Mouse (Mus musculus) ES-E14 (cell line): ENCODE results near the gene Zc3h13. TPM values are rescaled to one million over a fixed set of nuclear protein-coding genes. Genes with fewer than 3 reads are reported as not detected.

Experiments used
- DNase-seq: peaks from one replicate; pipeline ENCODE4 v3.0.0-alpha.2; 2013; ENCODE audit warnings: low read depth, low spot score
- H3K27ac ChIP-seq: 2 replicates; pipeline ENCODE4 v1.5.1; 2012; ENCODE audit warnings: low read depth, mild to moderate bottlenecking, low read length, moderate library complexity, mixed read lengths; ENCODE audit not compliant: poor library complexity, insufficient read depth, severe bottlenecking
- H3K36me3 ChIP-seq: 2 replicates; pipeline ENCODE4 v1.6.1; 2012; ENCODE audit warnings: mild to moderate bottlenecking, low read length, moderate library complexity, mixed read lengths; ENCODE audit not compliant: control insufficient read depth, poor library complexity, insufficient read depth, severe bottlenecking
- H3K4me1 ChIP-seq, 2 experiments: fragments of 150-350 bp in 1 of 2; sonication (generic) in 1 of 2; 2 replicates each; pipeline ENCODE4 v1.6.1; 2012; ENCODE audit warnings: low read length in 2 of 2, mild to moderate bottlenecking in 1 of 2, mixed read lengths in 1 of 2; ENCODE audit not compliant: control insufficient read depth in 2 of 2, insufficient read depth in 2 of 2, poor library complexity in 1 of 2
- H3K4me3 ChIP-seq, 2 experiments: fragments of 150-350 bp in 1 of 2; sonication (generic) in 1 of 2; 2 replicates each; pipeline ENCODE4 v1.5.1; 2012; ENCODE audit warnings: low read length in 2 of 2, low read depth in 1 of 2, mild to moderate bottlenecking in 1 of 2, mixed read lengths in 1 of 2; ENCODE audit not compliant: insufficient read depth in 1 of 2, poor library complexity in 1 of 2, severe bottlenecking in 1 of 2
- H3K9ac ChIP-seq: 2 replicates; pipeline ENCODE4 v1.6.1; 2012; ENCODE audit warnings: low read depth, mild to moderate bottlenecking, low read length, mixed read lengths; ENCODE audit not compliant: poor library complexity, insufficient read depth, severe bottlenecking
- H3K9me3 ChIP-seq: fragments of 150-350 bp; sonication (generic); 2 replicates; pipeline ENCODE4 v1.6.1; 2012; ENCODE audit warnings: low read depth, mild to moderate bottlenecking, low read length; ENCODE audit not compliant: control insufficient read depth, insufficient read depth
- CHD2 ChIP-seq: IDR thresholded peaks from 2 replicates; pipeline ENCODE4 v1.6.1; 2014; ENCODE audit warnings: mild to moderate bottlenecking, low read depth, low read length, inconsistent platforms
- HCFC1 ChIP-seq: IDR thresholded peaks from 2 replicates; pipeline ENCODE4 v1.6.1; 2012; ENCODE audit warnings: low read length, inconsistent platforms, borderline replicate concordance; ENCODE audit not compliant: insufficient read depth
- MAFK ChIP-seq: IDR thresholded peaks from 2 replicates; pipeline ENCODE4 v1.6.1; 2014; ENCODE audit warnings: mild to moderate bottlenecking, low read depth, low read length, inconsistent platforms; ENCODE audit not compliant: insufficient read depth
- ZC3H11A ChIP-seq: IDR thresholded peaks from 2 replicates; pipeline ENCODE4 v1.6.1; 2012; ENCODE audit warnings: low read depth, mild to moderate bottlenecking, inconsistent platforms, low read length, borderline replicate concordance
- ZNF384 ChIP-seq: IDR thresholded peaks from 2 replicates; pipeline ENCODE4 v1.6.1; 2012; ENCODE audit warnings: low read depth, low read length, inconsistent platforms
- in situ Hi-C, 2 experiments: fragments of 600-800 bp; cut with MboI; formaldehyde crosslinking; loops; one replicate each; pipeline ENCODE4 v1.15.1; 2025; ENCODE audit warnings: low sequenced_read_pairs in 2 of 2, inconsistent platforms in 1 of 2; ENCODE audit not compliant: unreplicated experiment in 2 of 2
- total RNA-seq: library from RNA; depleted of rRNA; stranded (reverse); fragments of 300-350 nt; gene quantifications from 2 replicates; pipeline ENCODE4 v1.2.3, GENCODE M21; 2012

Zc3h13 gene
- total RNA-seq, 1 experiment, result 19.4 TPM

DNA sequence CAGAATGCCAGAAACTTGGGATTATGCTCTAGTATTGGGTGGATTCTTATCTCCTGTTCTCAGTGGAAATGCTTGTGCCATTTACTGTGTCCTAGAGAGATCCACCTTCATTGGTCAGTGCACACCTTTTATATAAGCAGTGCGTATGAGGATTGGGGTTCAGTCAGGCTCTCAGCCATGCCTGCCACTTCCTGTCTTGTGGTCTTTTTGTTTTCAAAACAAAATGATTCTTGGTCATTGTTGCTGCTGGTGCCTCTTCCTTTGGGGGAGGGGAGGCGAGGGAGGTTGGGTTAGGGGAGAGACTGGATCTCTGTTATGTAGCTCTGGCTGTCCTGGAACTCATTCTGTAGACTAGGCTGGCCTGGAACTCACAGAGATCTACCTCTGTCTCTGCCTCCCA is 34.6 kb downstream of the Zc3h13 start:
- no peak for DNase-seq
- peaks cover 7% of the 10 kb centered on the region for H3K36me3 ChIP-seq
- in situ Hi-C loops, result no loop called here
- no peak overlapping the region for H3K4me3 ChIP-seq
- H3K9ac ChIP-seq, result no peak overlapping the region
- no peak overlapping the region for H3K27ac ChIP-seq
- TF ChIP-seq HCFC1 (no peak), MAFK (no peak), CHD2 (no peak), ZNF384 (no peak), ZC3H11A (no peak)
- no peaks in the 10 kb centered on the region for H3K9me3 ChIP-seq
- no peaks in the 10 kb centered on the region for H3K4me1 ChIP-seq

DNA sequence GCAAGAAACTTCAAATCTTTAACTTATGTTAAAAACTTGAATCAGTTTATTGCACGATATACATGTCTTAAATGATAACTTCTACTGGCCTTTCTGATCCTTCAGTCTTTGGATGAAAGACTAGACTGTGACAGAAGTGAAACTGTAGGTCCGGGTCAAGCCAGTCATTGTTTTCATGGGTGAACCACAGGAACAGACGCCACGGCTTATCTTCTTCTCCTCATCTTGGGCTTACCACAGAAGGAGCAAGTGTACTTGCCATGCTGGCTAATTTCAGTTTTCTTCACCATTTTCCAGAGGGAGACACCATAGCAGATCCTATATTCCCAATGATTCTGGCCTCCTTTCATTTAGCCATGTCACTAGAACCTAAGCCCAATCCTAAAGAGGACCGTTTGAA is 36.1 kb downstream of the Zc3h13 start:
- H3K9ac ChIP-seq, result no peak overlapping the region
- no peak overlapping the region for H3K27ac ChIP-seq
- H3K4me3 ChIP-seq, result no peak overlapping the region
- DNase-seq, result no peak
- in situ Hi-C loops, result no loop called here
- TF ChIP-seq MAFK, result no peak
- TF ChIP-seq ZNF384, result no peak
- TF ChIP-seq ZC3H11A, result no peak
- no peak for TF ChIP-seq HCFC1
- TF ChIP-seq CHD2, result no peak
- no peaks in the 10 kb centered on the region for H3K9me3 ChIP-seq
- peaks cover 7% of the 10 kb centered on the region for H3K36me3 ChIP-seq
- no peaks in the 10 kb centered on the region for H3K4me1 ChIP-seq

DNA sequence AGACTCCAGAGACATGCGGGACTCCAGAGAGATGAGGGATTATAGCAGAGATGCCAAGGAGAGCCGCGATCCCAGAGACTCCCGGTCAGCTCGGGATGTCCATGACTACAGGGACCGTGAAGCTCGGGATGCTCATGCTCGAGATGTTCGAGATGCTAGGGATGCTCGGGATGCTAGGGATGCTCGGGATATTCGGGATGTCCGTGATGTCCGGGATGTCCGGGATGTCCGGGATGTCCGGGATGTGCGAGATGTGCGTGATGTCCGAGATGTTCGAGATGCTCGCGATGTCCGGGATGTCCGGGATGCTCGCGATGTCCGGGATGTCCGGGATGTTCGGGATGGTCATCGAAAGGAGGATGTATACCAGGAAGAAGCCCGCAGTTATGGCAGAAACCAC is 39.2 kb downstream of the Zc3h13 start:
- in situ Hi-C loops, result no loop called here
- no peaks in the 10 kb centered on the region for H3K9me3 ChIP-seq
- no peak overlapping the region for H3K27ac ChIP-seq
- no peaks in the 10 kb centered on the region for H3K4me1 ChIP-seq
- peaks cover 7% of the 10 kb centered on the region for H3K36me3 ChIP-seq
- no peak overlapping the region for H3K9ac ChIP-seq
- H3K4me3 ChIP-seq, result no peak overlapping the region
- TF ChIP-seq ZNF384, result no peak
- no peak for TF ChIP-seq MAFK
- no peak for TF ChIP-seq ZC3H11A
- no peak for TF ChIP-seq HCFC1
- no peak for TF ChIP-seq CHD2
- DNase-seq, result no peak

DNA sequence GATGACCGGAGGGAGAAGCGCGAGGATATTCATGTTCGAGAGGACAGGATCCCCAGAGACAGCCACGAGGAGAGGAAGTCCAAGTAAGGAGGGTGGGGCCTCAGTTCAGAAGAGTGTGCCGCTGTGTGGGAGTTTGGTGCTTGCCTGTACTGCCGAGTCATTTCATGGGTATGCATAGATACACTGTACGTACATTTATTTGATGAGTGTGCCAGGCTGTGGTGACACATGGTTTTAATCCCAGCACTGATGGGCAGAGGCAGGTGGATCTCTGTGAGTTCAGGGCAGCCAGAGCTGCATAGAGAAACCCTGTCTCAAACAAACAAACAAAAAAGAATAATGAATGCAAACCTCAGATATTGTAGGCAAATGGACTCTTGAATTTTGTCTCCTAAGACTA is 43.9 kb downstream of the Zc3h13 start:
- no peaks in the 10 kb centered on the region for H3K4me1 ChIP-seq
- DNase-seq, result no peak
- peaks cover 20% of the 10 kb centered on the region for H3K36me3 ChIP-seq
- TF ChIP-seq ZC3H11A (no peak), HCFC1 (no peak), CHD2 (no peak), MAFK (no peak), ZNF384 (no peak)
- H3K9ac ChIP-seq, result no peak overlapping the region
- in situ Hi-C loops, result no loop called here
- H3K9me3 ChIP-seq, result no peaks in the 10 kb centered on the region
- no peak overlapping the region for H3K27ac ChIP-seq
- H3K4me3 ChIP-seq, result 0 out of 4 replicates have a peak overlapping the region, but pooled peaks of 1 of the 2 experiments have one; percentile 12

DNA sequence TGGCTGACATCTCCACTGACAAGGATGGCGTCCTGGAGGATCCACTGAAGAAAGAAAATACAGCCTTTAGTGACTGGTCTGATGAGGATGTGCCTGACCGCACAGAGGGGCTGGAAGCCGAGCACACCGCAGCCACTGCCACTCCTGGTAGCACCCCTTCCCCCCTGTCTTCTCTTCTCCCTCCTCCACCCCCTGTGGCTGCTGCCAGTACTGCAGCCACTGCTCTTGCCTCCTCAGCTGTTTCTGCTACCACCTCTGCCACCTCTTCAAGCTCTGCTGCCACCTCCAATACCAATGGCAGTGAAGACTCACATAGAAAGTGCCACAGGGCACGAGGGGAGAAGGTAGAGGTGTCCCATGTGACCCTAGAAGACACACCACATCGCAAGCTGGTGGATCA is 46.4 kb downstream of the Zc3h13 start:
- H3K9me3 ChIP-seq, result no peaks in the 10 kb centered on the region
- H3K4me1 ChIP-seq, result peaks cover 0 to 2% of the 10 kb centered on the region in 2 experiments; a peak in 1 of 4 replicates
- DNase-seq, result peak; percentile 42
- in situ Hi-C loops, result no loop called here
- no peak overlapping the region for H3K4me3 ChIP-seq
- peaks cover 20% of the 10 kb centered on the region for H3K36me3 ChIP-seq
- TF ChIP-seq MAFK, result peak; percentile 29; the same call in 1 of the 2 replicates
- TF ChIP-seq ZC3H11A, result no peak
- H3K9ac ChIP-seq, result no peak overlapping the region
- no peak overlapping the region for H3K27ac ChIP-seq
